Mouse (Mus musculus): Measurements from ENCODE around the gene Ppm1m.

Gene Ppm1m

GRCm38 (mm10) chr9:106199535-106200272 lies at the start of gene Ppm1m:
Gene Ppm1m, minus strand, starts transcription at chr9:106199746.
- no peak for DNase-seq (ENCODE audit: low spot score in 2 of 2)

- peak in 1 of 2 experiments; percentile 59 for DNase-seq (ENCODE audit: low spot score in 2 of 2)
Measured at GRCm38 (mm10) chr9:106242813-106243488, 43.4 kb upstream of the Ppm1m start.

GRCm38 (mm10) chr9:106241541-106242164 lies 42.1 kb upstream of the Ppm1m start:
- no peak for DNase-seq (ENCODE audit: low spot score in 2 of 2)

GRCm38 (mm10) chr9:106237878-106238277 lies 38.3 kb upstream of the Ppm1m start:
- no peak for DNase-seq (ENCODE audit: low spot score in 2 of 2)

- no peak for DNase-seq (ENCODE audit: low spot score in 2 of 2)
Measured at GRCm38 (mm10) chr9:106237401-106237800, 37.9 kb upstream of the Ppm1m start.

- DNase-seq (ENCODE audit: low spot score in 2 of 2), result no peak
Measured at GRCm38 (mm10) chr9:106236818-106237211, 37.3 kb upstream of the Ppm1m start.

- no peak for DNase-seq (ENCODE audit: low spot score in 2 of 2)
Measured at GRCm38 (mm10) chr9:106236156-106236817, 36.7 kb upstream of the Ppm1m start.

- peak; percentile 56 to 63 for DNase-seq (ENCODE audit: low spot score in 2 of 2)
Measured at GRCm38 (mm10) chr9:106235194-106235830, 35.8 kb upstream of the Ppm1m start.

GRCm38 (mm10) chr9:106233953-106234352 lies 34.4 kb upstream of the Ppm1m start:
- no peak for DNase-seq (ENCODE audit: low spot score in 2 of 2)

GRCm38 (mm10) chr9:106232956-106233355 lies 33.4 kb upstream of the Ppm1m start:
- DNase-seq (ENCODE audit: low spot score in 2 of 2), result no peak

- DNase-seq (ENCODE audit: low spot score in 2 of 2), result no peak
Measured at GRCm38 (mm10) chr9:106231816-106232215, 32.3 kb upstream of the Ppm1m start.

GRCm38 (mm10) chr9:106231220-106231619 lies 31.7 kb upstream of the Ppm1m start:
- no peak for DNase-seq (ENCODE audit: low spot score in 2 of 2)

- no peak for DNase-seq (ENCODE audit: low spot score in 2 of 2)
Measured at GRCm38 (mm10) chr9:106230734-106231106, 31.2 kb upstream of the Ppm1m start.

GRCm38 (mm10) chr9:106230051-106230733 lies 30.6 kb upstream of the Ppm1m start:
- no peak for DNase-seq (ENCODE audit: low spot score in 2 of 2)

GRCm38 (mm10) chr9:106227790-106228429 lies 28.4 kb upstream of the Ppm1m start:
- DNase-seq (ENCODE audit: low spot score in 2 of 2), result no peak

- DNase-seq (ENCODE audit: low spot score in 2 of 2), result peak; percentile 54 to 64
Measured at GRCm38 (mm10) chr9:106226151-106226682, 26.7 kb upstream of the Ppm1m start.

GRCm38 (mm10) chr9:106225469-106226150 lies 26.1 kb upstream of the Ppm1m start:
- DNase-seq (ENCODE audit: low spot score in 2 of 2), result no peak

- no peak for DNase-seq (ENCODE audit: low spot score in 2 of 2)
Measured at GRCm38 (mm10) chr9:106222994-106223393, 23.4 kb upstream of the Ppm1m start.

- no peak for DNase-seq (ENCODE audit: low spot score in 2 of 2)
Measured at GRCm38 (mm10) chr9:106222261-106222851, 22.8 kb upstream of the Ppm1m start, which contains the start of gene Tlr9. Gene Tlr9, plus strand, starts transcription at chr9:106222598.
